Mouse (Mus musculus) limb, embryonic 13.5 days (tissue): ENCODE measurements around the gene Usb1. TPM values are rescaled to one million over a fixed set of nuclear protein-coding genes. Genes with fewer than 3 reads are reported as not detected.
"Not testable (repeated sequence)": the region's sequence is repeated elsewhere in the genome, so short reads cannot be mapped to it uniquely, and the experiment has no call there.

Experiments used
- ATAC-seq: fragments of 200-750 bp; cut with Nextera tagmentation; 2 replicates; pipeline ENCODE4 v1.8.0; 2017; ENCODE audit warnings: low read depth, moderate number of reproducible peaks, moderate TSS enrichment; ENCODE audit not compliant: low FRiP score
- H3K27ac ChIP-seq: fragments of 300-500 bp; sonication (generic); 2 replicates; pipeline ENCODE4 v1.5.1; 2015; ENCODE audit warnings: inconsistent platforms, mild to moderate bottlenecking, moderate library complexity
- H3K27me3 ChIP-seq: fragments of 300-500 bp; sonication (generic); 2 replicates; pipeline ENCODE4 v1.6.1; 2015; ENCODE audit warnings: mild to moderate bottlenecking, inconsistent platforms
- H3K36me3 ChIP-seq: fragments of 300-500 bp; sonication (generic); 2 replicates; pipeline ENCODE4 v1.6.1; 2015; ENCODE audit warnings: inconsistent platforms, mild to moderate bottlenecking, moderate library complexity
- H3K4me1 ChIP-seq: fragments of 300-500 bp; sonication (generic); 2 replicates; pipeline ENCODE4 v1.6.1; 2015; ENCODE audit warnings: inconsistent platforms
- H3K4me2 ChIP-seq: fragments of 300-500 bp; sonication (generic); replicated peaks from 2 replicates; pipeline ENCODE4 v1.6.1; 2015; ENCODE audit warnings: inconsistent platforms, mild to moderate bottlenecking, moderate library complexity
- H3K4me3 ChIP-seq: fragments of 300-500 bp; sonication (generic); 2 replicates; pipeline ENCODE4 v1.5.1; 2015; ENCODE audit warnings: moderate library complexity, mild to moderate bottlenecking, inconsistent platforms
- H3K9ac ChIP-seq: fragments of 300-500 bp; sonication (generic); 2 replicates; pipeline ENCODE4 v1.6.1; 2015; ENCODE audit warnings: mild to moderate bottlenecking, inconsistent platforms
- H3K9me3 ChIP-seq: fragments of 300-500 bp; sonication (generic); 2 replicates; pipeline ENCODE4 v1.6.1; 2016; ENCODE audit warnings: inconsistent platforms
- WGBS: fragments of 180-500 bp; shearing (Covaris S2); methylation state at CpG from one replicate; pipeline ENCODE4 v1.1.7; 2015; 5-methylcytosine and 5-hydroxymethylcytosine counted together
- polyA plus RNA-seq: library from polyadenylated mRNA; unstranded; fragments of >200 nt; fragmentation: Nextera tagmentation; extraction: Ambion mirVana; gene quantifications from 2 replicates; pipeline ENCODE4 v1.2.1, GENCODE M21; 2015

The Usb1 gene
- polyA plus RNA-seq, 1 experiment from 2014 or later = 46.0 TPM

DNA sequence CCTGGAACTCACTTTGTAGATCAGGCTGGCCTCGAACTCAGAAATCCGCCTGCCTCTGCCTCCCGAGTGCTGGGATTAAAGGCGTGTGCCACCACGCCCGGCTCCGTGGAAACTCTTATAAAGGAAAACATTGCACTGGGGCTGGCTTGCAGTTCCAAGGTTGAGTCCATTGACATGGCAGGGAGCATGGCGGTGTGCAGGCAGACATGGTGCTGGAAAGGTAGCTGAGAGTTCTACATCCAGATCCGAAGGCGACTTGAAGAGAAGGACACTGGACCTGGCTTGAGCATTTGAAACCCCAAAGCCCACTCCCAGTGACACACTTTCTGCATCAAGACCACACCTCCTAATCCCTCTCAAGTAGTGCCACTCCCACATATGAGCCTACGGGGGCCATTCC, 46.8 kb downstream of the Usb1 start:
- ATAC-seq, H3K9me3 ChIP-seq, H3K27ac ChIP-seq, H3K9ac ChIP-seq, H3K27me3 ChIP-seq, H3K4me3 ChIP-seq, H3K4me2 ChIP-seq, H3K36me3 ChIP-seq: not testable (repeated sequence)
- peaks cover 13% of the 10 kb centered on the region; the same call in 1 of the 2 replicates for H3K4me1 ChIP-seq
- WGBS = 95% methylated on average over 11 of the region's 11 CpGs

DNA sequence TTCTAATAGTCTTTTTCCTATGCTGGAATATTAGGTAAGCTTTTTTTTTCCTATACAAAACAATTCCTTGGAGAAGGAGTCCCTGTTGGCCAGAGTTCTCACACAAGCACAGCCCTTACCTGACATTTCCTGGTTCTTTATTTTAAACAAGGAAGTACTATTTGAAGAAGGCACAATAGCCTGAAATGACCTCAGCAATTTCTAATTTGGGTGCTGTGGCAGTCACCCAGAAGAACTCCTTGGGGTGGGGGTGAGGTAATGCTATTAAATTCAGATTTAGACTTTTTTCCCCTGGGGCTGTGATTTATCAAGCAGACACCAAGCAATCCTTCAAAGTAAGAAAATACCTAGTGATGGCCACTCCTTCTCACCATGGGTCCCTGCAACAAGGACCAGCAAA, 48.9 kb downstream of the Usb1 start:
- Histone ChIP-seq H3K4me1 (peaks cover 13% of the 10 kb centered on the region; the same call in 1 of the 2 replicates), H3K4me2 (no peak overlapping the region), H3K9me3 (peaks cover 6% of the 10 kb centered on the region; the same call in 1 of the 2 replicates), H3K9ac (no peak overlapping the region), H3K4me3 (no peak overlapping the region), H3K27ac (no peak overlapping the region), H3K36me3 (no peaks in the 10 kb centered on the region), H3K27me3 (no peaks in the 10 kb centered on the region)
- no peak for ATAC-seq

- WGBS = 84% methylated on average over 3 of the region's 3 CpGs
- H3K4me3 ChIP-seq = no peak overlapping the region
- H3K36me3 ChIP-seq = no peaks in the 10 kb centered on the region
- no peaks in the 10 kb centered on the region for H3K27me3 ChIP-seq
- no peak overlapping the region for H3K27ac ChIP-seq
- H3K9me3 ChIP-seq = peaks cover 6% of the 10 kb centered on the region; the same call in 1 of the 2 replicates
- no peak for ATAC-seq
- H3K9ac ChIP-seq = no peak overlapping the region
- peaks cover 13% of the 10 kb centered on the region; the same call in 1 of the 2 replicates for H3K4me1 ChIP-seq
- H3K4me2 ChIP-seq = no peak overlapping the region
Measured at GRCm38 (mm10) chr8:95381595-95381994, 49.5 kb downstream of the Usb1 start.

DNA sequence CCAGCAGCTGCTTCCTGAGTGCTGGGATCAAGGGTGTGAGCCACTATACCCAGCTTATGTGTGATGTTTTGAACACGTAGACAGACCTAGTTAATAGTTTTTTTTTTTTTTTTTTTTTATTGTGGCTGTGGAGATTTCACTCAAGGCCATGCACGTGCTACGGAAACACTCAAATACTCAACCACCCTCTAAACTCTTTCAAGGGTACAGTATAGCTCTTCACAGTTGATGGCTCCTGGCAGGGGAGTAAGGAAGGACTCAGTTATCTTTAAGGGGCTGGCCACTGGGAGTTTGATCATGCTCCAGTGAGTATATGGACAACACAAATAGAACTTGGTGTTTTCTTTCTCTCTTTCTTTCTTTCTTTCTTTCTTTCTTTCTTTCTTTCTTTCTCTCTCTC, 52.4 kb downstream of the Usb1 start:
- no peak overlapping the region for H3K4me3 ChIP-seq
- H3K4me1 ChIP-seq = no peaks in the 10 kb centered on the region
- 81% methylated on average over 3 of the region's 3 CpGs for WGBS
- H3K27ac ChIP-seq = no peak overlapping the region
- no peak overlapping the region for H3K9ac ChIP-seq
- no peak for ATAC-seq
- H3K4me2 ChIP-seq = no peak overlapping the region
- H3K36me3 ChIP-seq = no peaks in the 10 kb centered on the region
- H3K9me3 ChIP-seq = peaks cover 6% of the 10 kb centered on the region; the same call in 1 of the 2 replicates
- H3K27me3 ChIP-seq = no peaks in the 10 kb centered on the region

DNA sequence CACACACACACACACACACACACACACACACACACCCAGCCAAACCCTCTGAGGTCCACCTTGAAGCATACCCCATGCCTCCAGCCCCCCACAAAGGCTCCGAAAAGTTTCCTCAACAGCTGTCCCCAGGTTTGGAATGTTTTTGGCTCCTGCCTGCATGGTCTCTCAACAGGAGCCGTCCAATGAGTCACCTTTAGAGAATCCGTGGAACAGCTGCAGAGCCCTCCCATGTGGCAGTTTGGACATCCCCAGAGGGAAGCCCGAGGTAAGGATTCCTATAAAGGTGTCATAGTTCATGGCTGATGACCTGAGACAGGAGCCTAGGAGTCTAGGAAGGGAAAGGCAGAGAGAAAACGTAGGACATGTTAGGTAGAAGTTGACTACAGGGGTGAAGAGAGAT, 54.0 kb downstream of the Usb1 start:
- no peak overlapping the region for H3K9ac ChIP-seq
- H3K27me3 ChIP-seq = no peaks in the 10 kb centered on the region
- no peak overlapping the region for H3K27ac ChIP-seq
- WGBS = 73% methylated on average over 5 of the region's 5 CpGs
- no peaks in the 10 kb centered on the region for H3K4me1 ChIP-seq
- H3K36me3 ChIP-seq = no peaks in the 10 kb centered on the region
- no peak overlapping the region for H3K4me3 ChIP-seq
- ATAC-seq = no peak
- H3K4me2 ChIP-seq = no peak overlapping the region
- H3K9me3 ChIP-seq = peaks cover 6% of the 10 kb centered on the region; the same call in 1 of the 2 replicates

GRCm38 (mm10) chr8:95387221-95387620, 55.1 kb downstream of the Usb1 start:
- peaks cover 6% of the 10 kb centered on the region; the same call in 1 of the 2 replicates for H3K9me3 ChIP-seq
- no peak for ATAC-seq
- WGBS = 91% methylated on average over 10 of the region's 10 CpGs
- H3K9ac ChIP-seq = no peak overlapping the region
- H3K4me1 ChIP-seq = no peaks in the 10 kb centered on the region
- no peaks in the 10 kb centered on the region for H3K27me3 ChIP-seq
- no peak overlapping the region for H3K27ac ChIP-seq
- no peaks in the 10 kb centered on the region for H3K36me3 ChIP-seq
- no peak overlapping the region for H3K4me3 ChIP-seq
- no peak overlapping the region for H3K4me2 ChIP-seq

DNA sequence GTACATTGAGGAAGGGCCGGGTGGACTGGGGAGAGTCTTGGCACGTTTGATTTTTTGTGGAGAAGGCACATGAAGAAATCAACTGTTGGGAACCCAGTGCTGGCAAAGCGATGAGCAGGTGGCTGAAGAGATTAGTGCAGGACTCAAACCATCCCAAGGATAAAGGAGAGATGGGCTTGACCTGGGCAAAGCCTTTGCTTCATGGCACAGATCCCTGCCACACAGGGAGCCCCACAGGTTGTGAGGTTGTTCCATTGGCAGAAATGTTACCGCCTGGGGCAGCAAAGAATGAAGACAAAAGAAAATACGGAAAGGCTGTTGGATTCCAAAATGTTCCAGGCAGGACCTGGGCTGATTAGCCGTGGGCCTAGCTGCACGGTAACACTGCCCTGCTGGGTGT, 55.9 kb downstream of the Usb1 start:
- H3K4me3 ChIP-seq = no peak overlapping the region
- 85% methylated on average over 7 of the region's 7 CpGs for WGBS
- ATAC-seq = no peak
- no peaks in the 10 kb centered on the region for H3K36me3 ChIP-seq
- H3K9ac ChIP-seq = no peak overlapping the region
- H3K4me2 ChIP-seq = no peak overlapping the region
- H3K9me3 ChIP-seq = peaks cover 6% of the 10 kb centered on the region; the same call in 1 of the 2 replicates
- no peaks in the 10 kb centered on the region for H3K27me3 ChIP-seq
- H3K4me1 ChIP-seq = no peaks in the 10 kb centered on the region
- no peak overlapping the region for H3K27ac ChIP-seq

GRCm38 (mm10) chr8:95390312-95390711, 58.2 kb downstream of the Usb1 start:
- peaks cover 3% of the 10 kb centered on the region; the same call in 1 of the 2 replicates for H3K9me3 ChIP-seq
- H3K36me3 ChIP-seq = no peaks in the 10 kb centered on the region
- H3K27me3 ChIP-seq = no peaks in the 10 kb centered on the region
- H3K4me2 ChIP-seq = no peak overlapping the region
- WGBS = 65% methylated on average over 4 of the region's 4 CpGs
- no peak overlapping the region for H3K27ac ChIP-seq
- no peak overlapping the region for H3K9ac ChIP-seq
- peaks cover 3% of the 10 kb centered on the region for H3K4me1 ChIP-seq
- ATAC-seq = no peak
- no peak overlapping the region for H3K4me3 ChIP-seq

DNA sequence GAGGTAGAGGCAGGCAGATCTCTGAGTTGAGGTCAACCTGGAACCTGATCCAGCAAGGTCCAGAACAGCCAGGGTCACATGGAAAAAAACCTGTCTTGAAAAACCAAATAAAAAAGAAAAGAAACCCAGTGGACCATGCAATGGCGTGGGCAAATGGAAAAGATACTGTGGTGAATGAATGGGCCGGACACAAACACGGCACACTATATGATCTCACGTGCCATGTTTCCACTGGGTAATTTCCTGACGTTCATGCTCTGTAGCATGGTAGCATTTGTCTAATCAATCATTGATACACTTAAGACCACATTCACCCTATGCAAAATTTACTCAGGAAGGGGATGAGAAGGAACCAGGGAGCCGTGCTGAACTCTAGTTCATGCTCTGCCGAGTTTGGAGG, 59.0 kb downstream of the Usb1 start:
- Histone ChIP-seq H3K27me3 (no peaks in the 10 kb centered on the region), H3K27ac (no peak overlapping the region), H3K36me3 (no peaks in the 10 kb centered on the region), H3K9me3 (no peaks in the 10 kb centered on the region), H3K4me2 (no peak overlapping the region), H3K4me3 (no peak overlapping the region), H3K9ac (no peak overlapping the region), H3K4me1 (peaks cover 10% of the 10 kb centered on the region)
- ATAC-seq = no peak
- WGBS = 82% methylated on average over 7 of the region's 7 CpGs

DNA sequence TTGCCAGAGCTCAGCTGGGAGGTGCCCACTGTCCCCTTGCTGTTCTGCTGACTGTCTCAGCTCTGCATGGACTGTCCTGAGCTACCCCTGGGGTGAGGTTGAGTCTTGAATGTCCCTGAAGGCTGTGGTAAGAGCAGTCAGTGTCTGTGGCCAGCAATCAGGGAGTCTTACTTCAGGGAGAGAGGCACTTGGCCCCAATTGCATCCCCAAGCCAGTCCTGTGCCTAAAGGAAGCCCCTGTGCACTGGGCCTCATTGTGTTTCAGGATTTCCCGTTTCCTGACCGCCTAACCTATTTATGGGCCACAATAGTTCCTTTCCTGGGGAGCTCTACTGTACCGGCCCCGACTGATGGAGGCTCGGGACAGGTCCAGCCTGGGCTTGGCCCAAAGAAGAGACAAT, 60.5 kb downstream of the Usb1 start:
- Histone ChIP-seq H3K36me3 (no peaks in the 10 kb centered on the region), H3K4me1 (peaks cover 24% of the 10 kb centered on the region), H3K27me3 (no peaks in the 10 kb centered on the region), H3K9ac (no peak overlapping the region), H3K27ac (no peak overlapping the region; the same call in 1 of the 2 replicates), H3K4me3 (no peak overlapping the region), H3K4me2 (no peak overlapping the region), H3K9me3 (no peaks in the 10 kb centered on the region)
- ATAC-seq = no peak
- WGBS = 70% methylated on average over 5 of the region's 5 CpGs

GRCm38 (mm10) chr8:95395186-95395918, 63.3 kb downstream of the Usb1 start:
- peak; percentile 48; the same call in 1 of the 2 replicates for ATAC-seq
- no peak overlapping the region for H3K4me3 ChIP-seq
- H3K4me1 ChIP-seq = peaks cover 25% of the 10 kb centered on the region
- H3K27ac ChIP-seq = peak overlapping the region; percentile 28; the same call in 1 of the 2 replicates
- H3K27me3 ChIP-seq = no peaks in the 10 kb centered on the region
- H3K9ac ChIP-seq = no peak overlapping the region
- H3K9me3 ChIP-seq = no peaks in the 10 kb centered on the region; the same call in 1 of the 2 replicates
- 32% methylated on average over 8 of the region's 8 CpGs for WGBS
- H3K4me2 ChIP-seq = no peak overlapping the region
- no peaks in the 10 kb centered on the region for H3K36me3 ChIP-seq

- H3K36me3 ChIP-seq = no peaks in the 10 kb centered on the region
- peak overlapping the region; percentile 28; the same call in 1 of the 2 replicates for H3K27ac ChIP-seq
- no peak overlapping the region for H3K4me2 ChIP-seq
- H3K9me3 ChIP-seq = no peaks in the 10 kb centered on the region; the same call in 1 of the 2 replicates
- no peak overlapping the region for H3K9ac ChIP-seq
- ATAC-seq = peak; percentile 18; the same call in 1 of the 2 replicates
- peaks cover 25% of the 10 kb centered on the region for H3K4me1 ChIP-seq
- H3K27me3 ChIP-seq = no peaks in the 10 kb centered on the region
- H3K4me3 ChIP-seq = no peak overlapping the region
- WGBS = 48% methylated on average over 11 of the region's 11 CpGs
Measured at GRCm38 (mm10) chr8:95396752-95397151, 64.7 kb downstream of the Usb1 start.
